Mouse (Mus musculus): ENCODE results near the gene Ptprn2. TPM values are rescaled to one million over a fixed set of nuclear protein-coding genes. Genes with fewer than 3 reads are reported as not detected.
A peak's percentile ranks its signal among the peaks of the same experiment; 100 is the strongest.

Ptprn2 gene
- polyA plus RNA-seq, 1 experiment from 2014 or later, result 0.18 TPM

DNA sequence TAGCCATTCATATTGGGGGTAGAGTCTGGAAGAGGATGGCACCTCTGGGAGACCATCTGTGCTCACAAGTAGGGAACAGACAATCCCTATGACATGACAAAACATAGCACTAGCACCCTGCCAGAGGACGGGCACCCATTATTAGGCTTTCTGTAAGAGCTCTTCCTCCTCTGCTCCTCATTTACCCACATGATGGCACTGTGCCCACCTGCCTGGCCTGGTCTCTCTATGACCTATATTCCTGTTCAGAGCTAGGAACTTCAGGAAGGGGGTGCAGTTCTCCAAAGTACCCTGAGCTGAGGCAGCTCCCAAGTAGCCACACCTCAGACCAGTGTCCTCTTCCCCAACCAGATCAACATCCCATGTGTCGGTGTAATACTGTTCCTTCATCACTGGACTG lies 777.6 kb downstream of the Ptprn2 start:
- Histone ChIP-seq H3K4me2 (no peak overlapping the region), H3K4me3 (replicated peaks) (no peak overlapping the region), H3K27me3 (0 out of 2 replicates have a peak, but pooled peaks cover 3% of the 10 kb centered on the region), H3K9me3 (replicated peaks) (no peaks in the 10 kb centered on the region), H3K4me1 (no peaks in the 10 kb centered on the region), H3K27ac (no peak overlapping the region), H3K36me3 (no peaks in the 10 kb centered on the region), H3K9ac (no peak overlapping the region)
- ATAC-seq (replicated peaks; ENCODE audit: low FRiP score), result no peak
- 88% methylated on average over 2 of the region's 2 CpGs for WGBS

DNA sequence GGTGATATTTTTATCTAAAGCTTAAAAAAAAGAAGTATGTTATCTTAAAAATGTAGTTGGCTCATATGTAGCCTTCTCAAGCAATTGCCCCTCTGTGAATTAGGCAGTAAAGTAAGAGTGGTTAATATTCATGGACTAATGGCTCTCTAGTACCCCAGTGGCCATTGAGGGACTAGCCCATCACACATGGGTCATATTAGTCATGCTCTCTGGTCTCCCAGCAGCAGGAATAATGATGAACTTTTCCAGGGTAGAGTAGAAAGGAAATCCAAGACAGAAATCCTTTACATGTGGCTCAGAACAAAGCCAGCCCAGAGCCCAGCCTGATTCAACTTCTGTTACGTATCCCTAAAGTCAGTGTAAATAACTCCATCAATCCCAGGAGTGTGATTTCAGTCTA lies 779.7 kb downstream of the Ptprn2 start:
- H3K4me1 ChIP-seq, result no peaks in the 10 kb centered on the region
- no peak overlapping the region for H3K4me3 ChIP-seq (replicated peaks)
- H3K27me3 ChIP-seq, result no peaks in the 10 kb centered on the region
- 72% methylated on average over 1 of the region's 1 CpGs for WGBS
- no peak overlapping the region for H3K27ac ChIP-seq
- H3K4me2 ChIP-seq, result no peak overlapping the region
- no peak overlapping the region for H3K9ac ChIP-seq
- no peaks in the 10 kb centered on the region for H3K9me3 ChIP-seq (replicated peaks)
- no peak for ATAC-seq (replicated peaks; ENCODE audit: low FRiP score)
- H3K36me3 ChIP-seq, result no peaks in the 10 kb centered on the region

DNA sequence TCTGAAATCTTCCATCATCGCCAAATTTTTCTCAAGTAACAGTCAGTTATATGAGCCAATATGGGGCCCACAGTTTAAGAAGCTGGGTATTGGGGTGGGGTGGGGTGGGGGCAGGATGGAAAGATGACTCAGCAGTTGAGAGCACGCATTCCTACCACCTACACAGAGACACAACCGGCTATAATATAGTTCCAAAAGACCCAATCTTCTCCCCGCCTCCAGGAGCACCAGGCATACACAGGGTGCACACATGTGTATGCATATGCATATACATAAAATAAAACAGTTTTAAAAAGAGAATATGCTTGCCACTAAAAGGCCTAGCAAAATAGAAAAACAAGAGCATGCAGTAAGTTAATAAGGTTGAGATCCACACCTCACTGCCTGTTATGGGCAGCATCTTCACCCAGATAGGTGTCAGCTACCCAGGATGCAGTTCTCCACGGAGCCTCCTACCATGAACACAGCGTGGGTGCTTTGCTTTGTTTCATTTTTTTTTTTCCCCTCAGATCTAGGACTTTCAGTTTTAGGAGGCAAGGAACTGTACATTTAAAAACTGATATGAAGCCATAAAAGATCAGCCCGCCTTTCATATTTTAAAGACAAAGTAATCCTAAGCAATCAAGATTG lies 783.1 kb downstream of the Ptprn2 start:
- 78% methylated on average over 7 of the region's 7 CpGs for WGBS

DNA sequence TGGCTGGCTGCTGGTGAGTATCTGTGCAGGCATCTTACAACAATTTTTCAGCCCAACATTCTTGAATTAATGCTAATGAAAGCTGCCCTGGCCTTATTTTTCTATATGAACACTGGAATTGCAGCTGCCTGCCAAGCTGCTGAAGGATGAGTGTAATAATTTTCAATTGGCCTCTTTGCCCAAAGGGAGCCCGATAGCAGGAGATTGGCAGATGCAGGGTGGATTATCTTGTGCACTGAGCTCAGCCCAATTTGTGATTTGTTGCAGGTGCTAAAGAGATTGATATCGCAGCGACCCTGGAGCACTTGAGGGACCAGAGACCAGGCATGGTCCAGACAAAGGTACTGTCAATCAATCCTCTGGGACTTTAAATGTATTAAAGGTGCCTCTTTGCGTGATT lies 783.8 kb downstream of the Ptprn2 start:
- Histone ChIP-seq H3K4me1 (no peaks in the 10 kb centered on the region), H3K27me3 (no peaks in the 10 kb centered on the region), H3K4me3 (replicated peaks) (no peak overlapping the region), H3K27ac (no peak overlapping the region), H3K9me3 (replicated peaks) (no peaks in the 10 kb centered on the region), H3K4me2 (no peak overlapping the region), H3K9ac (no peak overlapping the region), H3K36me3 (no peaks in the 10 kb centered on the region)
- 88% methylated on average over 4 of the region's 4 CpGs for WGBS
- ATAC-seq (replicated peaks; ENCODE audit: low FRiP score), result no peak

More for the DNA sequence above, 783.1 kb downstream of the Ptprn2 start:
- Histone ChIP-seq H3K4me1 (no peaks in the 10 kb centered on the region), H3K27ac (no peak overlapping the region), H3K36me3 (no peaks in the 10 kb centered on the region), H3K9ac (no peak overlapping the region), H3K4me3 (replicated peaks) (no peak overlapping the region), H3K4me2 (no peak overlapping the region), H3K9me3 (replicated peaks) (no peaks in the 10 kb centered on the region), H3K27me3 (no peaks in the 10 kb centered on the region)
- ATAC-seq (replicated peaks; ENCODE audit: low FRiP score), result no peak

DNA sequence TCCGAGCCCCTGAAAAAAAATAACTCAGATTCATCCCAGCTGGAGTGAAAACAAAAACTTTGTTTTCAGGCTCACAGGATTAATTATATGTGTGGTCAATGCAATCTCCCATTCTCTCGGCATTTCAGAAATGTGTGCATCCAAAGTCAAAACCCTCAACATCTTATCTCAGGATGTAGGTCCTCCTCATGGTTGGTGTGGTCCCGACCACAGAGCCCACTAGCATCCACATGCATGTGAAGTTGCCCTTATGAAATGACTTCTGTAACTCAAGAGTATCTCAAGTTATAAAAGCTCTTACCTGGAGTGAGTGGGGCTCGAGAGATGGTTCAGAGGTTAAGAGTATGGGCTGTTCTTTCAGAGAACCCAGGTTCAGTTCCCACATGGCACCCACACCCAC lies 784.7 kb downstream of the Ptprn2 start:
- Histone ChIP-seq H3K4me3 (replicated peaks) (no peak overlapping the region), H3K9me3 (replicated peaks) (no peaks in the 10 kb centered on the region), H3K9ac (no peak overlapping the region), H3K27me3 (no peaks in the 10 kb centered on the region), H3K36me3 (no peaks in the 10 kb centered on the region), H3K27ac (no peak overlapping the region), H3K4me2 (no peak overlapping the region), H3K4me1 (no peaks in the 10 kb centered on the region)
- ATAC-seq (replicated peaks; ENCODE audit: low FRiP score), result no peak
- 80% methylated on average over 4 of the region's 4 CpGs for WGBS

DNA sequence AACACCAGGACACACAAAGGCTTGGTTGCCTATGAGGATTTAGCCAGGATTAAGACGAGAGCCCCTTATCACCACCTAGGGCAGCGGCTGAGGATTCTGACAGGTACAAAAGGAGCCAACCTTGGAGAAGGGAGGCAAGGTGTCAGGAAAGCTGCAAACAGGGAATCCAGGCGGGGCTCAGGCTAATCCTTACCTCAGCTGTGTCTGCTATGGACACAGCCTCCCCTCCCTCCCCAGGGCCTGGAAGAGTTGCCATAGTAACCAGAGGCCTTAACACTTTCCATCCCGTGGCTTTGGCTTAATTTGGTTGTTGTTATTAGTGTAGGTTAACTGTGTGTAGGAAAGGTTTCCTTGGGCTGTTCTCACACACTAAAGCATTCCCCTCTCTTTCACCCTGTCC lies 787.6 kb downstream of the Ptprn2 start:
- H3K4me1 ChIP-seq, result no peaks in the 10 kb centered on the region

DNA sequence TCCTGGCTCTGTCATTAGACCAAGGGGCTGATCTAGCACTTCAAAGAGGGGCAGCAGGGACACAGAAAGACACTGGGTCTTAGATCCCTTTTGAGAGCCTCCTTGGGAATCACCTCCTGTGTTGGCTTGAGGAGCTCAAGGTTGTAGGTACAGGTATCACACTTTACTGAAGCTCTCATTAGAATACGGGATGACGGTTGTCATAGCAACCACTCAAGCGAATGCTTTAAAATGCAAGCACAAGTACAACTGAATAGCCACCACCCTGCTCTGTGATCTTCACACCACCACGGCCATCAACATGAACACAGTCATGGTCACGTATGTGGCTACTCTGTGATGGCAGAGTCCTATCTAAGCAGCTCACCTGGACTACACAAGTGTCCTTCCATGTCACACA lies 789.1 kb downstream of the Ptprn2 start:
- no peak overlapping the region for H3K27ac ChIP-seq
- no peaks in the 10 kb centered on the region for H3K36me3 ChIP-seq
- ATAC-seq (replicated peaks; ENCODE audit: low FRiP score), result no peak
- 77% methylated on average over 5 of the region's 5 CpGs for WGBS
- H3K4me3 ChIP-seq (replicated peaks), result no peak overlapping the region
- no peaks in the 10 kb centered on the region for H3K9me3 ChIP-seq (replicated peaks)
- H3K27me3 ChIP-seq, result no peaks in the 10 kb centered on the region
- no peak overlapping the region for H3K4me2 ChIP-seq
- H3K9ac ChIP-seq, result no peak overlapping the region
- no peaks in the 10 kb centered on the region for H3K4me1 ChIP-seq

More for the DNA sequence above, 787.6 kb downstream of the Ptprn2 start:
- Histone ChIP-seq H3K27ac (no peak overlapping the region), H3K4me2 (no peak overlapping the region), H3K4me3 (replicated peaks) (no peak overlapping the region), H3K9me3 (replicated peaks) (no peaks in the 10 kb centered on the region), H3K27me3 (no peaks in the 10 kb centered on the region), H3K36me3 (no peaks in the 10 kb centered on the region), H3K9ac (no peak overlapping the region)
- WGBS, result 20% methylated on average over 4 of the region's 4 CpGs
- ATAC-seq (replicated peaks; ENCODE audit: low FRiP score), result no peak

DNA sequence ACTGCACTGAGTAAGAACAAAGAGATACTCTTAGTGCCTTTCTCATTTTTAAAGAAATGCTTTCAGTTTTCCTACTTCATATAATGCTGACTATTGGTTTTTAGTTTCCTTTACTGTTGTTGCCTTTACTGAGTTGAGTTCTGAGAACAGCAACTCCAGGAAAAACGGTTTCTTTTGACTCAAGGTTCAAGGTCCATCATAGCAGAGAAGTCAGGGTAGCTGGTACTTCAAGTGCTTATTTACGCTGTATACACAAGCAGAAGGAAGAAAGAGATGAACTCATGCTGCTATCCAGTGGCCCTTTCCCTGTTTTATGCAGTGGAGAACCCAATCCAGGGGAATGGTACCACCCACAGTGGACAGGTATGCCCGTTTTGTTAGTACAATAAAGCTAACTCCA lies 795.3 kb downstream of the Ptprn2 start:
- Histone ChIP-seq H3K27ac (no peak overlapping the region), H3K9ac (no peak overlapping the region), H3K4me2 (no peak overlapping the region), H3K4me3 (replicated peaks) (no peak overlapping the region), H3K9me3 (replicated peaks) (no peaks in the 10 kb centered on the region), H3K27me3 (no peaks in the 10 kb centered on the region; the same call in 1 of the 2 replicates), H3K4me1 (no peaks in the 10 kb centered on the region), H3K36me3 (no peaks in the 10 kb centered on the region)
- WGBS, result 86% methylated on average over 3 of the region's 3 CpGs
- no peak for ATAC-seq (replicated peaks; ENCODE audit: low FRiP score)

DNA sequence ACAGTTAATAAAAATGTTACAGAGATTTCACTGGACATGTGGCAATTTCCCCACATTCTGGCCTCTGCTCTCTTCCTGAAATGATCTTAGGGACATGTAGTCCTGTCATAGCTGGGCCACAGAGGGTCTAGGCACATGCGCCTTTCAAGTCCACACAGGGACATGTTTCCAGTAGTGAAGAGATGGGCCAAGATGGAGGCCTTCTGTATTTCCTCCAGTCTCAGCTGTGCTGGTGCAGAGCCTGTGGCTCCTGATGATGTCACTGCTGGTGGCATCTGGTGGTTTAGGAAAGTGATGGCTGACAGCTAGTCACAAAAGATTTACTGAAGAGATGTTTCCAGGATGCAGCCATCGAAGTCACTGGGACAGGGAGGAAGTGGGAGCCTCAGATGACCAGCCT lies 797.1 kb downstream of the Ptprn2 start:
- ATAC-seq (replicated peaks; ENCODE audit: low FRiP score), result no peak
- no peak overlapping the region for H3K9ac ChIP-seq
- no peak overlapping the region for H3K4me3 ChIP-seq (replicated peaks)
- H3K27me3 ChIP-seq, result no peaks in the 10 kb centered on the region; the same call in 1 of the 2 replicates
- H3K9me3 ChIP-seq (replicated peaks), result no peaks in the 10 kb centered on the region
- H3K4me1 ChIP-seq, result no peaks in the 10 kb centered on the region
- H3K27ac ChIP-seq, result no peak overlapping the region
- WGBS, result 73% methylated on average over 2 of the region's 2 CpGs
- H3K4me2 ChIP-seq, result no peak overlapping the region
- H3K36me3 ChIP-seq, result no peaks in the 10 kb centered on the region

DNA sequence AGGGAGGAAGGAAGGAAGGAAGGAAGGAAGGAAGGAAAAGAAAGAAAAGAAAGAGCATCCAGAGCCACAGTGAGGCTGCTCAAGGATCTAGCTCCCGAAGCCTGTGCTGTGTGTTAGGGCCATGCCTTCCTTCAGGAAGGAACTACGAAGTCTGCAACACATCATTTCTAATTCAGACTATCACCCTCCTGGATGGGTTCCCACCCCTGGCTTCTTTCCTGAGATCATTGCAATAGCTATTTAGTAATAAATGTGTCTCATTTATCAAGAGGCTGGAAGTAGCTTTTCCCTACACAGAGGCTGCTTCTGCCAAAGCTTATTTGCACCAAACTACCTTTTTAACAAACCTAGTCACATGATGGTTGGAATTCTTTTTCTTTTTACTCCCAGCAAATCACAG lies 801.9 kb downstream of the Ptprn2 start:
- WGBS, result 69% methylated on average over 2 of the region's 2 CpGs
- H3K27ac ChIP-seq, result no peak overlapping the region
- ATAC-seq (replicated peaks; ENCODE audit: low FRiP score), result no peak

DNA sequence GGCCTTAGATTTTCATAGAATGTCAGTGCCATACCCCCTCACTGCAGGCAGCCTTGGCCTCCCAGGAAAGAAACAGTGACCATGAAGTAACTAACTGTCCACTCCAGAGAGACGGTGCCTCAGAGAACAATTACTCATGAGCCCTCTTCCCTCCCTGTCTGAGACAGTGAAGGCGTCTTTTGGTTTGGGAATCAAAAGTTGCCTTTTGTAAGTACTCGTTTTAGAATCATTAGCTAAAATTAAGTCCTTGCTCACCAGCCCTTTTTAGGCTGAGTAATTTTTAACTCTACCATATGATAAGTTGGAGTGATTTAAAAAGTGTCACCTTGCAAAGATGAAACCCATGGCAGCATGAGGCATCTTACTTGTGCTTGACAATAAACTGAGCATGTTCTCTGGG lies 806.4 kb downstream of the Ptprn2 start:
- no peak overlapping the region for H3K4me3 ChIP-seq (replicated peaks)

More for the DNA sequence above, 801.9 kb downstream of the Ptprn2 start:
- Histone ChIP-seq H3K9ac (no peak overlapping the region), H3K4me1 (no peaks in the 10 kb centered on the region), H3K36me3 (no peaks in the 10 kb centered on the region), H3K9me3 (replicated peaks) (no peaks in the 10 kb centered on the region), H3K27me3 (no peaks in the 10 kb centered on the region), H3K4me2 (no peak overlapping the region), H3K4me3 (replicated peaks) (no peak overlapping the region)

DNA sequence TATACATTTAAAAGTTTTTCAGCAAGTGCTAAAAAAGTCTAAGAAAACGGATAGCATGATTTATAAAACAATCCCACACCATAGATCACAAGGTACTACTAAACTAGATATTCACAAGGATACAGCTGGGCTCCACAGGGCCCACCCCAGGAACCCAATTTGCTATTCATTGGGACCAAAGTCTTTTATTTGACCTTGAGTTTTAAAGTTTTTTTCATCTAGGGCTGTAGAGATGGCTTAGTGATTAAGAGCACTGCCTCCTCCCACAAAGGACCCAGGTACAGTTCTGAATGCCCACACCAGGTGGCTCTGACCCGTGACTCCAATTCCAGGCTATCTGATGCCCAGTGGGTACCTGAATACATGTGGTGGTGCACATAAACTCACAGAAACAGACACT lies 811.3 kb downstream of the Ptprn2 start:
- WGBS, result 43% methylated on average over 2 of the region's 2 CpGs
- no peaks in the 10 kb centered on the region for H3K36me3 ChIP-seq
- H3K27me3 ChIP-seq, result no peaks in the 10 kb centered on the region
- no peaks in the 10 kb centered on the region for H3K9me3 ChIP-seq (replicated peaks)
- no peak overlapping the region for H3K4me2 ChIP-seq
- H3K4me1 ChIP-seq, result no peaks in the 10 kb centered on the region
- H3K9ac ChIP-seq, result no peak overlapping the region
- no peak overlapping the region for H3K4me3 ChIP-seq (replicated peaks)
- ATAC-seq (replicated peaks; ENCODE audit: low FRiP score), result 0 out of 2 replicates have a peak, but pooled peaks have one; percentile 9
- H3K27ac ChIP-seq, result no peak overlapping the region

More for the DNA sequence above, 806.4 kb downstream of the Ptprn2 start:
- WGBS, result 68% methylated on average over 3 of the region's 3 CpGs
- no peaks in the 10 kb centered on the region for H3K36me3 ChIP-seq
- H3K9ac ChIP-seq, result no peak overlapping the region
- ATAC-seq (replicated peaks; ENCODE audit: low FRiP score), result no peak
- H3K9me3 ChIP-seq (replicated peaks), result no peaks in the 10 kb centered on the region
- H3K4me1 ChIP-seq, result no peaks in the 10 kb centered on the region
- no peaks in the 10 kb centered on the region for H3K27me3 ChIP-seq
- H3K4me2 ChIP-seq, result no peak overlapping the region
- no peak overlapping the region for H3K27ac ChIP-seq

DNA sequence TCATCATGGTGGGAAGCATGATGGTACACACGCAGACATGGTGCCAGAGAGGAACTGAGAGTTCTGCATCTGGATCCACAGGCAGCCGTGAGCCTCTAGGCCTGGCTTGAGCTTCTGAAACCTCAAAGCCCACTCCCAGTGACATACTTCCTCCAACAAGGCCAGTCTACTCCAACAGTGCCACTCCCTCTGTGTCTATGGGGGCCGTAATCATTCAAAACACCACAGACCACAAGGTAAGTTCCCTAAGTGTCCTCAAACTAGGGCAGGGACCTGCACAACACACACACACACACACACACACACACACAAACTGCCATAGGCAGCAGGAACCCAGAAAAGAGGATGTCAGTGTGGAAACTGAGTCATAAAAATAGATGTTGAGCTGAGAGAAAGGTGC lies 813.6 kb downstream of the Ptprn2 start:
- 95% methylated on average over 3 of the region's 3 CpGs for WGBS
- H3K9ac ChIP-seq, result no peak overlapping the region
- no peak overlapping the region for H3K27ac ChIP-seq
- H3K4me1 ChIP-seq, result no peaks in the 10 kb centered on the region
- no peaks in the 10 kb centered on the region for H3K9me3 ChIP-seq (replicated peaks)
- ATAC-seq (replicated peaks; ENCODE audit: low FRiP score), result no peak
- H3K4me2 ChIP-seq, result no peak overlapping the region
- no peaks in the 10 kb centered on the region for H3K27me3 ChIP-seq
- no peaks in the 10 kb centered on the region for H3K36me3 ChIP-seq
- H3K4me3 ChIP-seq (replicated peaks), result no peak overlapping the region
